Mouse (Mus musculus): ENCODE data around the gene Eif5a. TPM values are rescaled to one million over a fixed set of nuclear protein-coding genes. Genes with fewer than 3 reads are reported as not detected.

Gene Eif5a
- polyA plus RNA-seq, 1 experiment, result 764 TPM

GRCm38 (mm10) chr11:69909174-69909573 is 12.6 kb downstream of the Eif5a start:
- Histone ChIP-seq H3K4me1 (ENCODE audit: control insufficient read depth, insufficient read depth, low read length) (no peaks in the 10 kb centered on the region), H3K27ac (ENCODE audit: insufficient read depth, low read length) (no peak overlapping the region), H3K4me3 (ENCODE audit: insufficient read depth, low read length) (no peak overlapping the region)
- TF ChIP-seq POLR2A (IDR thresholded peaks at IDR 0.05; ENCODE audit: low read depth, low read length) (no peak), CTCF (IDR thresholded peaks at IDR 0.05; ENCODE audit: borderline replicate concordance, insufficient read depth, low read length) (no peak)

GRCm38 (mm10) chr11:69908645-69909044 is 13.1 kb downstream of the Eif5a start:
- Histone ChIP-seq H3K4me3 (ENCODE audit: insufficient read depth, low read length) (no peak overlapping the region), H3K27ac (ENCODE audit: insufficient read depth, low read length) (no peak overlapping the region), H3K4me1 (ENCODE audit: control insufficient read depth, insufficient read depth, low read length) (no peaks in the 10 kb centered on the region)
- TF ChIP-seq POLR2A (IDR thresholded peaks at IDR 0.05; ENCODE audit: low read depth, low read length) (no peak), CTCF (IDR thresholded peaks at IDR 0.05; ENCODE audit: borderline replicate concordance, insufficient read depth, low read length) (no peak)

GRCm38 (mm10) chr11:69904311-69904710 is 17.4 kb downstream of the Eif5a start:
- Histone ChIP-seq H3K27ac (ENCODE audit: insufficient read depth, low read length) (no peak overlapping the region), H3K4me1 (ENCODE audit: control insufficient read depth, insufficient read depth, low read length) (no peaks in the 10 kb centered on the region), H3K4me3 (ENCODE audit: insufficient read depth, low read length) (no peak overlapping the region)
- TF ChIP-seq POLR2A (IDR thresholded peaks at IDR 0.05; ENCODE audit: low read depth, low read length) (no peak), CTCF (IDR thresholded peaks at IDR 0.05; ENCODE audit: borderline replicate concordance, insufficient read depth, low read length) (no peak)

- Histone ChIP-seq H3K27ac (ENCODE audit: insufficient read depth, low read length) (no peak overlapping the region), H3K4me1 (ENCODE audit: control insufficient read depth, insufficient read depth, low read length) (no peaks in the 10 kb centered on the region), H3K4me3 (ENCODE audit: insufficient read depth, low read length) (peak overlapping the region; percentile 85)
- TF ChIP-seq POLR2A (IDR thresholded peaks at IDR 0.05; ENCODE audit: low read depth, low read length) (no peak), CTCF (IDR thresholded peaks at IDR 0.05; ENCODE audit: borderline replicate concordance, insufficient read depth, low read length) (no peak)
Observed at GRCm38 (mm10) chr11:69902972-69903371, 18.8 kb downstream of the Eif5a start.

- peak overlapping the region; percentile 85 for H3K4me3 ChIP-seq (ENCODE audit: insufficient read depth, low read length)
- TF ChIP-seq POLR2A (IDR thresholded peaks at IDR 0.05; ENCODE audit: low read depth, low read length) (no peak), CTCF (IDR thresholded peaks at IDR 0.05; ENCODE audit: borderline replicate concordance, insufficient read depth, low read length) (no peak)
- peak overlapping the region; percentile 7; the same call in 1 of the 2 replicates for H3K27ac ChIP-seq (ENCODE audit: insufficient read depth, low read length)
- no peaks in the 10 kb centered on the region for H3K4me1 ChIP-seq (ENCODE audit: control insufficient read depth, insufficient read depth, low read length)
Observed at GRCm38 (mm10) chr11:69901993-69902392, 19.8 kb downstream of the Eif5a start.

GRCm38 (mm10) chr11:69901406-69901846 is 20.3 kb downstream of the Eif5a start:
- H3K27ac ChIP-seq (ENCODE audit: insufficient read depth, low read length), result peak overlapping the region; percentile 94
- TF ChIP-seq CTCF (IDR thresholded peaks at IDR 0.05; ENCODE audit: borderline replicate concordance, insufficient read depth, low read length) (no peak), POLR2A (IDR thresholded peaks at IDR 0.05; ENCODE audit: low read depth, low read length) (peak; percentile 63)
- H3K4me3 ChIP-seq (ENCODE audit: insufficient read depth, low read length), result peak overlapping the region; percentile 70
- H3K4me1 ChIP-seq (ENCODE audit: control insufficient read depth, insufficient read depth, low read length), result no peaks in the 10 kb centered on the region

- Histone ChIP-seq H3K4me1 (ENCODE audit: control insufficient read depth, insufficient read depth, low read length) (no peaks in the 10 kb centered on the region), H3K4me3 (ENCODE audit: insufficient read depth, low read length) (peak within 1 kb of the TSS; percentile 85), H3K27ac (ENCODE audit: insufficient read depth, low read length) (peak within 1 kb of the TSS; percentile 94)
- TF ChIP-seq POLR2A (IDR thresholded peaks at IDR 0.05; ENCODE audit: low read depth, low read length) (peak; percentile 93), CTCF (IDR thresholded peaks at IDR 0.05; ENCODE audit: borderline replicate concordance, insufficient read depth, low read length) (no peak)
Observed at GRCm38 (mm10) chr11:69900471-69901405, 21.0 kb downstream of the Eif5a start, which contains the start of the genes 2810408A11Rik and Neurl4. Gene 2810408A11Rik, minus strand, starts transcription at chr11:69900987. Gene Neurl4, plus strand, starts transcription at chr11:69901072.

GRCm38 (mm10) chr11:69899870-69900269 is 21.9 kb downstream of the Eif5a start:
- Histone ChIP-seq H3K4me1 (ENCODE audit: control insufficient read depth, insufficient read depth, low read length) (no peaks in the 10 kb centered on the region), H3K27ac (ENCODE audit: insufficient read depth, low read length) (no peak overlapping the region), H3K4me3 (ENCODE audit: insufficient read depth, low read length) (peak overlapping the region; percentile 70)
- TF ChIP-seq POLR2A (IDR thresholded peaks at IDR 0.05; ENCODE audit: low read depth, low read length) (no peak), CTCF (IDR thresholded peaks at IDR 0.05; ENCODE audit: borderline replicate concordance, insufficient read depth, low read length) (no peak)

GRCm38 (mm10) chr11:69895291-69895690 is 26.5 kb downstream of the Eif5a start, which contains the start of gene Acap1:
Gene Acap1, minus strand, starts transcription at chr11:69895539.
- H3K27ac ChIP-seq (ENCODE audit: insufficient read depth, low read length), result no peak within 1 kb of the TSS
- no peak within 1 kb of the TSS for H3K4me3 ChIP-seq (ENCODE audit: insufficient read depth, low read length)
- TF ChIP-seq CTCF (IDR thresholded peaks at IDR 0.05; ENCODE audit: borderline replicate concordance, insufficient read depth, low read length) (no peak), POLR2A (IDR thresholded peaks at IDR 0.05; ENCODE audit: low read depth, low read length) (no peak)
- no peaks in the 10 kb centered on the region for H3K4me1 ChIP-seq (ENCODE audit: control insufficient read depth, insufficient read depth, low read length)

- no peak overlapping the region for H3K4me3 ChIP-seq (ENCODE audit: insufficient read depth, low read length)
- no peak for TF ChIP-seq POLR2A (IDR thresholded peaks at IDR 0.05; ENCODE audit: low read depth, low read length)
- TF ChIP-seq CTCF (IDR thresholded peaks at IDR 0.05; ENCODE audit: borderline replicate concordance, insufficient read depth, low read length), result no peak
- no peak overlapping the region for H3K27ac ChIP-seq (ENCODE audit: insufficient read depth, low read length)
- no peaks in the 10 kb centered on the region for H3K4me1 ChIP-seq (ENCODE audit: control insufficient read depth, insufficient read depth, low read length)
Observed at GRCm38 (mm10) chr11:69894671-69895070, 27.1 kb downstream of the Eif5a start.
